Mouse (Mus musculus): ENCODE data around the gene Thegl.

The Thegl gene

GRCm38 (mm10) chr5:77056881-77057440, 41.1 kb downstream of the Thegl start:
- no peak for DNase-seq

- DNase-seq: no peak
These were observed 44.5 kb downstream of the Thegl start for GRCm38 (mm10) chr5:77060363-77060762.

GRCm38 (mm10) chr5:77061372-77062038, 45.7 kb downstream of the Thegl start:
- DNase-seq: peak; percentile 67 to 75

GRCm38 (mm10) chr5:77067321-77067720, 51.5 kb downstream of the Thegl start:
- no peak for DNase-seq

GRCm38 (mm10) chr5:77070987-77071386, 55.2 kb downstream of the Thegl start:
- no peak for DNase-seq

GRCm38 (mm10) chr5:77071626-77072025, 55.8 kb downstream of the Thegl start:
- no peak for DNase-seq

GRCm38 (mm10) chr5:77073794-77074193, 58.0 kb downstream of the Thegl start:
- DNase-seq: no peak

- DNase-seq: no peak
These were observed 59.1 kb downstream of the Thegl start for GRCm38 (mm10) chr5:77074914-77075313.

- DNase-seq: no peak
These were observed 60.1 kb downstream of the Thegl start for GRCm38 (mm10) chr5:77075951-77076350.

GRCm38 (mm10) chr5:77080761-77081160, 64.9 kb downstream of the Thegl start:
- no peak for DNase-seq

GRCm38 (mm10) chr5:77082735-77083134, 66.9 kb downstream of the Thegl start:
- no peak for DNase-seq

GRCm38 (mm10) chr5:77084418-77084817, 68.6 kb downstream of the Thegl start:
- DNase-seq: no peak

GRCm38 (mm10) chr5:77085753-77086450, 70.1 kb downstream of the Thegl start:
- DNase-seq: no peak

GRCm38 (mm10) chr5:77086541-77086940, 70.7 kb downstream of the Thegl start:
- no peak for DNase-seq

- DNase-seq: no peak
These were observed 71.3 kb downstream of the Thegl start for GRCm38 (mm10) chr5:77087122-77087521.

GRCm38 (mm10) chr5:77089294-77089693, 73.5 kb downstream of the Thegl start:
- DNase-seq: peak; percentile 54 to 63

- no peak for DNase-seq
These were observed 74.1 kb downstream of the Thegl start for GRCm38 (mm10) chr5:77089901-77090300.

- no peak for DNase-seq
These were observed 74.8 kb downstream of the Thegl start for GRCm38 (mm10) chr5:77090521-77091096.

- DNase-seq: no peak
These were observed 76.1 kb downstream of the Thegl start for GRCm38 (mm10) chr5:77091923-77092322.

GRCm38 (mm10) chr5:77092531-77092930, 76.7 kb downstream of the Thegl start:
- peak in 1 of 2 experiments; percentile 7 for DNase-seq

GRCm38 (mm10) chr5:77093961-77094360, 78.1 kb downstream of the Thegl start:
- DNase-seq: no peak

GRCm38 (mm10) chr5:77094510-77095491, 79.0 kb downstream of the Thegl start:
- DNase-seq: peak; percentile 49 to 60
